Mouse (Mus musculus): ENCODE data around the gene Olfr705. TPM values are rescaled to one million over a fixed set of nuclear protein-coding genes. Genes with fewer than 3 reads are reported as not detected.

The Olfr705 gene
- polyA plus RNA-seq, 1 experiment from 2014 or later, result not detected

Other genes starting within 250 kb of the Olfr705 start
- gene Olfr693, start 196.3 kb downstream of the Olfr705 start, polyA plus RNA-seq (2014; fragmentation: Nextera tagmentation; extraction: Ambion mirVana), result not detected in 2 replicates
- gene Olfr694, start 185.1 kb downstream of the Olfr705 start, polyA plus RNA-seq (2014; fragmentation: Nextera tagmentation; extraction: Ambion mirVana), result not detected in 2 replicates
- not detected in 2 replicates for gene Olfr695, start 160.5 kb downstream of the Olfr705 start, polyA plus RNA-seq (2014; fragmentation: Nextera tagmentation; extraction: Ambion mirVana)
- gene Olfr697, start 134.4 kb downstream of the Olfr705 start, polyA plus RNA-seq (2014; fragmentation: Nextera tagmentation; extraction: Ambion mirVana), result not detected in 2 replicates
- gene Olfr698, start 121.5 kb downstream of the Olfr705 start, polyA plus RNA-seq (2014; fragmentation: Nextera tagmentation; extraction: Ambion mirVana), result not detected in 2 replicates
- gene Olfr699, start 83.7 kb downstream of the Olfr705 start, polyA plus RNA-seq (2014; fragmentation: Nextera tagmentation; extraction: Ambion mirVana), result not detected in 2 replicates
- gene Olfr700, start 68.1 kb downstream of the Olfr705 start, polyA plus RNA-seq (2014; fragmentation: Nextera tagmentation; extraction: Ambion mirVana), result not detected in 2 replicates
- not detected in 2 replicates for gene Olfr701, start 62.8 kb downstream of the Olfr705 start, polyA plus RNA-seq (2014; fragmentation: Nextera tagmentation; extraction: Ambion mirVana)
- gene Olfr702, start 43.0 kb downstream of the Olfr705 start, polyA plus RNA-seq (2014; fragmentation: Nextera tagmentation; extraction: Ambion mirVana), result not detected in 2 replicates
- gene Olfr703, start 33.5 kb downstream of the Olfr705 start, polyA plus RNA-seq (2014; fragmentation: Nextera tagmentation; extraction: Ambion mirVana), result not detected in 2 replicates
- not detected in 2 replicates for gene Olfr704, start 13.7 kb downstream of the Olfr705 start, polyA plus RNA-seq (2014; fragmentation: Nextera tagmentation; extraction: Ambion mirVana)
- gene Olfr706, start 11.3 kb upstream of the Olfr705 start, polyA plus RNA-seq (2014; fragmentation: Nextera tagmentation; extraction: Ambion mirVana), result not detected in 2 replicates
- gene Olfr707, start 24.4 kb upstream of the Olfr705 start, polyA plus RNA-seq (2014; fragmentation: Nextera tagmentation; extraction: Ambion mirVana), result not detected in 2 replicates
- gene Olfr1532-ps1, start 31.1 kb upstream of the Olfr705 start, polyA plus RNA-seq (2014; fragmentation: Nextera tagmentation; extraction: Ambion mirVana), result not detected in 2 replicates
- gene Olfr709-ps1, start 55.3 kb upstream of the Olfr705 start, polyA plus RNA-seq (2014; fragmentation: Nextera tagmentation; extraction: Ambion mirVana), result not detected in 2 replicates
- gene Olfr710, start 71.4 kb upstream of the Olfr705 start, polyA plus RNA-seq (2014; fragmentation: Nextera tagmentation; extraction: Ambion mirVana), result not detected in 2 replicates
- gene Olfr6, start 87.0 kb upstream of the Olfr705 start, polyA plus RNA-seq (2014; fragmentation: Nextera tagmentation; extraction: Ambion mirVana), result not detected in 2 replicates
- gene Olfr711, start 98.6 kb upstream of the Olfr705 start, polyA plus RNA-seq (2014; fragmentation: Nextera tagmentation; extraction: Ambion mirVana), result not detected in 2 replicates
- gene Olfr2, start 129.2 kb upstream of the Olfr705 start, polyA plus RNA-seq (2014; fragmentation: Nextera tagmentation; extraction: Ambion mirVana), result not detected in 2 replicates
- not detected in 2 replicates for gene Olfr713, start 154.3 kb upstream of the Olfr705 start, polyA plus RNA-seq (2014; fragmentation: Nextera tagmentation; extraction: Ambion mirVana)
- not detected in 2 replicates for gene Olfr714, start 194.1 kb upstream of the Olfr705 start, polyA plus RNA-seq (2014; fragmentation: Nextera tagmentation; extraction: Ambion mirVana)
- gene Olfr17, start 216.3 kb upstream of the Olfr705 start, polyA plus RNA-seq (2014; fragmentation: Nextera tagmentation; extraction: Ambion mirVana), result not detected in 2 replicates
- gene Olfr715b, start 233.5 kb upstream of the Olfr705 start, polyA plus RNA-seq (2014; fragmentation: Nextera tagmentation; extraction: Ambion mirVana), result not detected in 2 replicates

Measured in midbrain, embryonic 11.5 days (tissue).